Mouse (Mus musculus) G1E (cell line): ENCODE data around the gene Morn1. TPM values are rescaled to one million over a fixed set of nuclear protein-coding genes. Genes with fewer than 3 reads are reported as not detected.

Source experiments
- ATAC-seq: 2 replicates; pipeline ENCODE4 v1.8.0; 2016; ENCODE audit warnings: mild to moderate bottlenecking; ENCODE audit not compliant: insufficient number of reproducible peaks, poor library complexity, low FRiP score, severe bottlenecking; ENCODE audit errors: extremely low read depth
- DNase-seq: peaks from one replicate; pipeline ENCODE4 v3.0.0; 2012; ENCODE audit warnings: low spot score
- H3K27me3 ChIP-seq: 2 replicates; pipeline ENCODE4 v1.6.1; 2012; ENCODE audit warnings: mild to moderate bottlenecking, low read length, inconsistent platforms; ENCODE audit not compliant: insufficient read depth
- H3K36me3 ChIP-seq: replicated peaks from 2 replicates; pipeline ENCODE3; 2012; ENCODE audit warnings: mild to moderate bottlenecking, inconsistent platforms
- H3K4me1 ChIP-seq: 2 replicates; pipeline ENCODE4 v1.6.1; 2012; ENCODE audit warnings: low read depth, low read length, inconsistent platforms, mixed read lengths; ENCODE audit not compliant: insufficient read depth
- H3K4me3 ChIP-seq: 2 replicates; pipeline ENCODE4 v1.5.1; 2012; ENCODE audit warnings: low read depth, mild to moderate bottlenecking, inconsistent platforms, low read length, moderate library complexity, mixed read lengths
- H3K9me3 ChIP-seq: replicated peaks from 2 replicates; pipeline ENCODE4 v1.6.1; 2012; ENCODE audit warnings: inconsistent platforms
- CTCF ChIP-seq: IDR thresholded peaks from 2 replicates; pipeline ENCODE4 v1.5.1; 2012; ENCODE audit warnings: low read depth, low read length, inconsistent platforms, mixed read lengths
- GATA1 ChIP-seq: IDR thresholded peaks from 2 replicates; pipeline ENCODE4 v1.6.1; 2012; ENCODE audit warnings: borderline replicate concordance, low read length, inconsistent platforms, mixed read lengths
- GATA2 ChIP-seq: IDR thresholded peaks from 2 replicates; pipeline ENCODE4 v1.6.1; 2012; ENCODE audit warnings: low read depth, low read length, inconsistent platforms, borderline replicate concordance
- POLR2AphosphoS5 ChIP-seq: IDR thresholded peaks from 2 replicates; pipeline ENCODE4 v1.6.1; 2012; ENCODE audit warnings: low read depth, low read length, inconsistent platforms; ENCODE audit not compliant: insufficient replicate concordance
- TAL1 ChIP-seq: conservative IDR thresholded peaks from 2 replicates; pipeline ENCODE4 v1.6.1; 2012; ENCODE audit warnings: low read depth, low read length, inconsistent platforms, mixed read lengths
- polyA plus RNA-seq: library from polyadenylated mRNA; stranded (reverse); fragments of >175 nt; gene quantifications from 2 replicates; pipeline ENCODE4 v1.2.3, GENCODE M21; 2012
- total RNA-seq, 2 experiments: library from RNA; stranded (forward) in 1 of 2; stranded (reverse) in 1 of 2; fragments of 200-1000 nt in 1 of 2; fragments of >200 nt in 1 of 2; fragmentation: Nextera tagmentation in 1 of 2; gene quantifications; 2 replicates each; pipeline ENCODE4 v1.2.3; 2014 to 2017

The Morn1 gene
- total and polyA plus RNA-seq, 3 experiments, result 2.3 to 5.3 (median 2.9) TPM

- no peaks in the 10 kb centered on the region for H3K27me3 ChIP-seq
- H3K4me3 ChIP-seq, result peak overlapping the region; percentile 77
- no peak for ATAC-seq
- no peak for TF ChIP-seq GATA1
- peaks cover 58% of the 10 kb centered on the region for H3K36me3 ChIP-seq
- DNase-seq, result no peak
- H3K4me1 ChIP-seq, result peaks cover 78% of the 10 kb centered on the region
- no peaks in the 10 kb centered on the region for H3K9me3 ChIP-seq
Measured at GRCm38 (mm10) chr4:155068357-155068972, 17.9 kb upstream of the Morn1 start.

- Histone ChIP-seq H3K36me3 (peaks cover 65% of the 10 kb centered on the region), H3K27me3 (no peaks in the 10 kb centered on the region), H3K9me3 (no peaks in the 10 kb centered on the region), H3K4me3 (peak overlapping the region; percentile 14; the same call in 1 of the 2 replicates), H3K4me1 (peaks cover 74% of the 10 kb centered on the region)
- DNase-seq (no peak), ATAC-seq (no peak)
- TF ChIP-seq CTCF, result 0 out of 2 replicates have a peak, but pooled peaks have one; percentile 25
- TF ChIP-seq GATA1, result no peak
Measured at GRCm38 (mm10) chr4:155069191-155069590, 17.2 kb upstream of the Morn1 start.

- peaks cover 71% of the 10 kb centered on the region for H3K4me1 ChIP-seq
- no peak overlapping the region for H3K4me3 ChIP-seq
- H3K27me3 ChIP-seq, result no peaks in the 10 kb centered on the region
- ATAC-seq (no peak), DNase-seq (no peak)
- TF ChIP-seq TAL1 (no peak), CTCF (no peak), POLR2AphosphoS5 (no peak; the same call in 1 of the 2 replicates), GATA1 (no peak), GATA2 (no peak)
- no peaks in the 10 kb centered on the region for H3K9me3 ChIP-seq
- peaks cover 75% of the 10 kb centered on the region for H3K36me3 ChIP-seq
Measured at GRCm38 (mm10) chr4:155070199-155070598, 16.2 kb upstream of the Morn1 start.

GRCm38 (mm10) chr4:155070921-155071320 lies 15.5 kb upstream of the Morn1 start:
- no peak for TF ChIP-seq CTCF
- no peak for TF ChIP-seq GATA2
- TF ChIP-seq POLR2AphosphoS5, result no peak
- no peak for TF ChIP-seq GATA1
- no peak for TF ChIP-seq TAL1

GRCm38 (mm10) chr4:155074418-155074817 lies 12.0 kb upstream of the Morn1 start:
- TF ChIP-seq CTCF (no peak), POLR2AphosphoS5 (no peak), GATA1 (no peak), GATA2 (no peak), TAL1 (no peak)
- no peaks in the 10 kb centered on the region for H3K9me3 ChIP-seq
- peaks cover 95% of the 10 kb centered on the region for H3K36me3 ChIP-seq
- H3K4me3 ChIP-seq, result no peak overlapping the region
- no peaks in the 10 kb centered on the region for H3K27me3 ChIP-seq
- ATAC-seq, result no peak
- DNase-seq, result no peak
- H3K4me1 ChIP-seq, result peaks cover 50% of the 10 kb centered on the region

More at GRCm38 (mm10) chr4:155070921-155071320, 15.5 kb upstream of the Morn1 start:
- ATAC-seq (no peak), DNase-seq (no peak)
- peaks cover 82% of the 10 kb centered on the region for H3K36me3 ChIP-seq
- peaks cover 70% of the 10 kb centered on the region for H3K4me1 ChIP-seq
- H3K4me3 ChIP-seq, result no peak overlapping the region
- no peaks in the 10 kb centered on the region for H3K9me3 ChIP-seq
- no peaks in the 10 kb centered on the region for H3K27me3 ChIP-seq

GRCm38 (mm10) chr4:155075137-155075536 lies 11.2 kb upstream of the Morn1 start:
- no peaks in the 10 kb centered on the region for H3K27me3 ChIP-seq
- DNase-seq (no peak), ATAC-seq (no peak)
- peaks cover 47% of the 10 kb centered on the region for H3K4me1 ChIP-seq
- TF ChIP-seq POLR2AphosphoS5 (no peak), GATA2 (no peak), CTCF (no peak), GATA1 (no peak), TAL1 (no peak)
- H3K36me3 ChIP-seq, result peaks cover 95% of the 10 kb centered on the region
- H3K9me3 ChIP-seq, result no peaks in the 10 kb centered on the region
- no peak overlapping the region for H3K4me3 ChIP-seq

- TF ChIP-seq GATA1 (no peak), CTCF (no peak), POLR2AphosphoS5 (no peak), TAL1 (no peak), GATA2 (no peak)
- Histone ChIP-seq H3K27me3 (no peaks in the 10 kb centered on the region), H3K9me3 (no peaks in the 10 kb centered on the region), H3K4me1 (peaks cover 46% of the 10 kb centered on the region), H3K36me3 (peaks cover 95% of the 10 kb centered on the region), H3K4me3 (no peak overlapping the region)
- DNase-seq (no peak), ATAC-seq (no peak)
Measured at GRCm38 (mm10) chr4:155075813-155076212, 10.6 kb upstream of the Morn1 start.
